Mouse (Mus musculus): ENCODE results near the gene Aifm2.

The Aifm2 gene

DNA sequence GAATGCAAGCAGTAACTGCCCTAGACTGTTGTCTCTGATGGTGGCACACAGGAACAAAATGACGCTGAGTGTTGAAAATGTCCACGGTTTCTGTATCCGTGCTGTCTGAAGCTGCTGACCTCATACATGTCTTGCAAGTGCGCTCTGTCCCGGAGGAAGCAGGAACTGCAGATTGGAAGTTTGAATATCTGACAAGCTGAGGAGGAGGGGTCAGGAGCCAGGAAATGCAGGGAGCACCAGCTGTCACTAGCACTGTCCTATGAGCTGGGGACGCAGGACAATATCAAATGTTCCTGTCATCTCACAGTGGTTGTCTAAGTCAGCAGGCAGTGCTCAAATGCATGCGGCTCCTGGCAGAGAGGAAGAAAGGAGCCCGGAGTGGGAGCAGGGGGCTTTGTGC is 49.6 kb downstream of the Aifm2 start:
- CTCF ChIA-PET: no interaction called here

DNA sequence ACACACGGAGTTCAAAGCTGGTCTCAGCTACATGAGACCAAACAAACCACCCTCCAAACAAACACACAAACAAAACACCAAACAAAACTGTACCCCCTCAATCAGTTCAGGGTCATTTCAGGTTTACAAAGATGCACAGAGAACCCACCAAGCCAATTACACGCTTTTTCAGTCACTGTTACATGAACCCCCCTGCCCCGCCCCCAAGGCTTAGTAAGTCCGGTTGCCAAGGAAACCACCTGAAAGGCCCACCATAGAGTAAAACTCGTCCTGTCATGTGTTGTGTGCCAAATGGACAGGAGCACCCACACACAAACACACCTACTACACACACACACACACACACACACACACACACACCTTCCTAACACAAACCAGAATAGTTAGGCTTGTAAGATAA is 50.5 kb downstream of the Aifm2 start:
- CTCF ChIA-PET: no interaction called here

DNA sequence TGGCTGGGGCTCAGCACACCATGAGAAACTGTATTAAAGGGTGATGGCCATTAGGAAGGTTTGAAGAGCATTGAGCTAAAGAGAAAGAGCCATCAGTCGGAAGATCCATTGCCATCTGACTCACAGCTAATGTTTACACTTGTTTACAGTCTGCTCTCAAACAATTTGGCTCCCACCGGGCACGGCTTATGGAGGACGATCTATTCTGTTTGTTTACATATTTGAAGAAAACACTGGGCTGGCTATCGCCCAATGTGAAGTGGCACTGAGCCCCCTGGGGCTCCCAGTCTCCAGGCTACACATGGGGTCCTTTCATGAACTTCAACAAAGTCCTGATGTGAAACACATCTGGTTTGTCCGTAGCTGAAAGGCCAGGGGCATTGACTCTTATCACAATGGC is 51.7 kb downstream of the Aifm2 start:
- CTCF ChIA-PET: interaction anchor here (0.5 kb wide), 1 partner anchor 14 kb away, joined by 3 read pairs; no protein-coding TSS in a partner anchor

DNA sequence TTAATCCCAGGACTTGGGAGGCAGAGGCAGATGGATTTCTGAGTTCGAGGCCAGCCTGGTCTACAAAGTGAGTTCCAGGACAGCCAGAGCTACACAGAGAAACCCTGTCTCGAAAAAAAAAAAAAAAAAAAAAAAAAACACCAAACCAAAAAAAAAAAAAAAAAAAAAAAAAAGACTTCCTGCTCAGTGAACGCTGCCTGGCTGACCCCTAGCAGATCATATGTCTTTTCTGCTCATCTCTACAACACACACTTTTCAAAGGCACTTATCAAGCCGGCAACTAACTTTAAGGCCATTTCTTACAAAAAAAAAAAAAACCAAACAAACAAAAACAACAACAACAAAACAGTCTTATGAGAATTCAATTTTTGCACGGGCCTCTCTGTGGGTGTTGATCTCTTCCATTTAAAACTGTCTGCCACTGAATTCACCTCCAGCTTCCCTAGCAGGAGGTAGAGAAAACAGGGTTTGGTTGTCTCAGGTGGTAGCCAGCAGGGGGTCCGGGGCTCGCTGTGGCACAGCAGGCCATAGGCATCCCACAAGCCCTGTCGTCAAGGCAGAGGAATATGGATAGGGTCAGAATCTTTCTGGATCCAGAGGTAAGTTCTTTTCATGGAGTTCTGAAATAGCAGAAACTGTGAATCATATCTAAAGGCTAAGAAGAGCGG is 66.5 kb downstream of the Aifm2 start:
- CTCF ChIA-PET: interaction anchor here (0.7 kb wide), 1 partner anchor 14 kb away, joined by 3 read pairs; no protein-coding TSS in a partner anchor

DNA sequence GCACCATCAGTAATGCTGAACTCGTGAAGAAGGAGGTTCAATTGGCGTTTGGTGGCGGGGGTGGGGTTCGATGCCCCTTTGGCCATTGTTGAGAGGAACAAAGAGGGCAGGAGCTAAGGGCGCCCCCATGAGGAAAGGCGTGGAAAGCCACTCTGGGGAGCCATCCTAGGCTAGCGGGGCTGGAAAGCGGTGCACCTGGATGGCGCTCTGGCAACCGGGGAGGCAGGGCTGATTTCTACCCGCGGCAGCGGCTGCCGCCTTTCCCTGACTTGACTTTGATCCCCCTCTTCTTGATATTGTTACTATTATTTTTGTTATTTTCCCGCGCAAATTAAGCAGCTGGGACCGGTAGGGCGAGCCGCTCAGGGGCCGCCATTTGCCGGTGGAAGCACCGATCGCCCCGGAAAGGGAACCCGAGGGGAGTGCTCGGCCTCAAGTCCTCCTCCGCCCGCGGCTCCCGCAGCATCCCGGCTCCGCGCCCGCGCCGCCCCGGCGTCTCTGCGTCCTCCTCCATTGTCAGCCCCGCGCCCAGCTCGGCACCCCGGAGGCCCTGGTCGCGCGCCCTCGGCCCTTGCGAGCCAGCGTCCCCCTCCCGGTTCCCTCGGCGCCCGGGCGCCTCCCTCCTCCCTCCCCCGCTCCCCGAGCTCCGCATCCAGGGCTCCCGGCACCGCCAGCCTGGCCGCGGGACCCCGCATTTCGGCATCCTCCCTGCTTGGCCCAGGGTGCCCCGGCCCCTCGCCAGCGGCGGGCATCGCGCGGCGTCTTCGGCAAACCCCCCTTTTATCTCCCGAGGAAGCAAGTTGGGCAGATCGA is 67.9 kb downstream of the Aifm2 start:
- CTCF ChIA-PET: no interaction called here

DNA sequence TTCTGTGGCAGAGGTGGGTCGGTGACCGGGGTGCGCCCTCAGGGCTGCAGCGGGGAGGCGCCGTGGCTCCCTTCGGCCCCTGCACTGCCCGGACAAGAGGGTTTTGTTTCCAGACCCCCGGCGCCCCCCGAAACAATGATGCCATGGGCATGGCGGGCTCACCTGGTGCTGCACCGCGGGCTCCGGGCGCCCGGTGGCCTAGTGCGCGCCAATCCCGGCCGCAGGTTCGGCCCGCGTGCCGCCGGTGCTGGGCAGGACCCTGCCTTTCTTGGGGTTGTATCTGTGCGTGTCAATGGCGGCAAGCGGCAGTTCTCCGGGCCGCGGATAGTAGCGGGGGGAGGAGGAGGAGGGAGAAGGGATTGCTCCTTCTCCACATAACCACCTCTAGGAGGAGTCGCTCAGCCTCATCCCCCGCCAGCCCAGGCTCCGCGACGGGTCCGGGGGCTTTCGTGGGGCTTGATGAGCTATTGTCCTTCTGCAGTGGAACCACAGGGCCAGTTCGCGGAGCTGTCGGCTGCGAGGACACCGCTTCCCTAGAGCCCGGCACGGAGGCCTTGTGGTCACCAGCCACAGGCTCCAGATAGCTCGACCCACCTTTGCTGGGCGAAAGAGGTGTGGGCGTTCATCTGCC is 68.7 kb downstream of the Aifm2 start, which contains the start of gene H2afy2:
Gene H2afy2 (minus strand): TSS at position 527 of the 631 bp plus-strand sequence.
- CTCF ChIA-PET: no interaction called here

DNA sequence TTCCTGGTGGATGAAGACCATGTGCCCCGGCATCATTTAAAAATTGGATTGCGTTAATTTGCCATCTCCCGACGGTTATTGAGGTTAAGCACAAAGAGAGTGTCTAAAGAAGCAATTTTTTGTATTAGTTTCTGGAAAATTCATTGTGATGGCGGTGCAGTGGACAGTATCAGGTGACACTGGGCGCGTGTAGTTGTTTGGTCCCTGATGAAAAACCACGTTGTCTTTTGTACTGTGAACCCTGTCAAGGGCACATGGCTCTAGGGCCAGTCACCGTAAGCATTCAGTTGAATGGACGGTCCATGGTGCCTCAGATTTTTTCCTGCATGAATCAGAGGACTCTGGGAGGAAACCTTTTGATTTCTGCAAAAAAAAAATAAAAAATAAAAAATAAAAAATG is 69.4 kb downstream of the Aifm2 start:
- CTCF ChIA-PET: no interaction called here

DNA sequence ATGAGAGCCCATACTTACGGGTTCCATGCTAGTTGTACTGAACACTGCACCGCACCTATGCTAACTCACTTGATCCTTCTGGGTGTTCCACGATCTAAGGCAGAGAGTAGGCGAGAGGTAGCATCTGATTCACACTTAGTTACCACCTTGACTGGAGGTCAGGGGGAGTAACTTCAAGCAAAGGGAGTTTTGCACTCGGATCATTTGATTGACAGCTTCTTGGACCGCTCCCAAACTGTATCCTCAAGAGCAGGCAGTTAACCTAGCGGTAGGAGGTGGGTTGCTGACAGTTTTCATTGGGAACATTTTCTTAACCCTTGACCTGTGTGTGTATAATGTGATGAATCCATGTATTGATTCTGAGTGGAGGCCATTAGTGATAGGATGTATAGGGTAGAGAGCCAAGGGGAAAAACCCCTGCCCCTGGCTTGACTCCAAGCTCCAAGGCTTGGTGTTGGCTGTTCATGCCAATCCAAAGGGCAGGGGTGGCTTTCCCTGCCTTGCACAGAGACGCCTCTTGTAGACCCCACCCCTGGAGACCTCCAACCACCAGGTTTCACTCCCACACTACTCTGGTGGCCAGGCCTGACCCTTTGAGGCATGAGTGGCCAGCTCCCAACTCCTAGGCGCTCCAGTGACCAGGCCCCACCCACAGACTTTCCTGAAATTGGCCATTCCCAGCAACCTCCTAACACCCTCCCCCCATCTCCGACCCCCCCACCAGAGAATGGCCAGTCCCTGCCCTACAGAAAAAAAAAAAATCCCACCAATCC is 72.7 kb downstream of the Aifm2 start:
- CTCF ChIA-PET: interaction anchor here (0.7 kb wide), 1 partner anchor 9 kb away, joined by 3 read pairs; no protein-coding TSS in a partner anchor

DNA sequence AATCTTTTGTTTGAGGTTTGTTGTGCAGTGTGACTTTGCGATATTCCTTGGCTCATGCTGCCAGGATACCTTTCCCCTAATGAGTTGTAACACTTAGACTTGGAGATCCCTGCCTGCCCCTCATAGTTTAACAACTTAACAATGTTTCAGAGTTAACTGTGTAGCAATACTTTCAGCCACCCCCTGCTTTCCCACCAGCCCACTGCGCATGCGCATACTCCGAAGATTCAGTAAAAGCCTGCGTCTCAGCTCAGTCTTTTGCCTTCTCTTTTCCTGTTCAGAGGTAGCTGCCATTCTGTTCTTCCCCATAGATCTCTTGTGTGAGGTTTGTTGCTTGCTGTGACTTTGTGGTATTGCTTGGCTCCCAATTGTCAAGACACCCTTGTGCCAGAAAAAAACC is 73.4 kb downstream of the Aifm2 start:
- CTCF ChIA-PET: no interaction called here
